Mouse (Mus musculus): ENCODE results near the gene Mybl2. TPM values are rescaled to one million over a fixed set of nuclear protein-coding genes. Genes with fewer than 3 reads are reported as not detected.

Gene Mybl2
- total and polyA plus RNA-seq, 2 experiments, result 0.09 to 0.31 TPM

DNA sequence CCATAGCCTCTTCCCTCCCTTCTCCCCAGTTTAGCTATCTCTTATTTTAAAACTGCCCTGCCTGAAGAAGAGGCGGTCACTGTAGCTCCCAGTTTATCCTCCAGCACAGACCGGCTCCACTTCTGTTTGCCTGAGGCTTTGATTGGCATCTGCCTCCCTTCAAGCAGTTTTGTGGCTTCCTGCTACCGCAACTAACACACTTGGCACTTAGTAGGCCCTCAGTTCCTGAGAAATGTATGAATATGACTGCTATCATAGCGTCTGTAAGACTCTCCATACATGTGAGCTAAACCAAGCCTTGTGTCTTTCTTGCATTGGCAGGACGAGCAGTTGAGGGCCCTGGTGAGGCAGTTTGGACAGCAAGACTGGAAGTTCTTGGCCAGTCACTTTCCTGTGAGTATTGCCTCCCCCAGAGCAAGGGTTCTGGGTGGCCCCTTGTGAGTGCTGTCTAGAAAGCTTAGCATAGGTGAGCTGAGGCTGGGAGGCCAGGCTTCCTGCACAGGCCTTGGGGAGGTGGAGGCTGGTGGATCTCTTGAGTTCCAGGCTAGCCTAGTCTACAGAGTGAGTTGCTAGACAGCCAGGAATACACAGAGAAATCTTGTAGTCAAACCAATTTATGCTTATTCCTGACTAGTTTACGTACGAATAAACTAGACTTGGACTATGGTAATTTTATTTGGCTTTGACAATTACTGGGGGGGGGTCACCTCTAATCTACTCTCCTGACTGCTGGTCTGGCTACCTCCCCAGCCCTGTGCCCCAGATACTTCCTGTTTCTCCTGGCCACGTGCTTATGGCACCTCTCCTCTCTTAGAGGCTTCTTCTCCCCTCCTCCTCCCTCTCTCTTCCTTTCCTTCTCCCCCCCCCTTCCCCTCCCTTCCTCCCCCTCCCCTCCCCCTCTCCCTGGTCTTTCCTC, 7.0 kb downstream of the Mybl2 start:
- H3K27ac ChIP-seq (replicated peaks; ENCODE audit: insufficient read depth, low read depth, low read length), result no peak overlapping the region
- no peaks in the 10 kb centered on the region for H3K79me2 ChIP-seq (ENCODE audit: control insufficient read depth, insufficient read depth, low read length)
- no peaks in the 10 kb centered on the region for H3K27me3 ChIP-seq (ENCODE audit: control insufficient read depth, insufficient read depth, low read length)
- H3K9ac ChIP-seq (ENCODE audit: low read depth, low read length), result no peak overlapping the region
- no peak overlapping the region for H3K4me3 ChIP-seq (ENCODE audit: insufficient read depth, low read depth, low read length)
- no peaks in the 10 kb centered on the region for H3K4me1 ChIP-seq (ENCODE audit: control insufficient read depth, insufficient read depth, low read length)
- TF ChIP-seq POLR2A (IDR thresholded peaks at IDR 0.05; ENCODE audit: extremely low read depth, insufficient read depth, low read length) (no peak), CTCF (IDR thresholded peaks at IDR 0.05; ENCODE audit: low read depth, low read length) (no peak)
- no peaks in the 10 kb centered on the region for H3K36me3 ChIP-seq (ENCODE audit: control insufficient read depth, insufficient read depth, low read length)
- WGBS, result 79% methylated on average over 8 of the region's 8 CpGs
- no peak for DNase-seq (ENCODE audit: extremely low read depth, low read depth, low spot score)

DNA sequence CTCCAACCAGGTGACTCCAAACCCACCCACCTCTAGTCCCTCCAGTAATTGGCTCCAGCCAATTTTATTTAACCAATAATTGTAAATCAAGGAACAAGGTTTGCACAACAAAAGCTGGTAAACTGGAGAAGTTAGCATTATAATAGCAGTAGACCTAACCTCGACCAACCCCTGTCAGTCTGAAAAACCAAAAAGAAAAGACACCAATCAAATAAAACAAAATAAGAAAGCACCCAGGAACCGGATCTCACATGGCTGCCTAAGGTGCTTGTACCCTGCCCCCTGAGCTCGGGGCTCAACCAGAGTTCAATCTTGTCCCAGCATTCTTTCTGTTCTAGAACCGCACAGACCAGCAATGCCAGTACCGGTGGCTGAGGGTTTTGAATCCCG, 7.6 kb downstream of the Mybl2 start:
- TF ChIP-seq POLR2A (IDR thresholded peaks at IDR 0.05; ENCODE audit: extremely low read depth, insufficient read depth, low read length) (no peak), CTCF (IDR thresholded peaks at IDR 0.05; ENCODE audit: low read depth, low read length) (no peak)
- Histone ChIP-seq H3K27ac (replicated peaks; ENCODE audit: insufficient read depth, low read depth, low read length) (no peak overlapping the region), H3K9ac (ENCODE audit: low read depth, low read length) (no peak overlapping the region), H3K79me2 (ENCODE audit: control insufficient read depth, insufficient read depth, low read length) (no peaks in the 10 kb centered on the region), H3K4me3 (ENCODE audit: insufficient read depth, low read depth, low read length) (no peak overlapping the region), H3K27me3 (ENCODE audit: control insufficient read depth, insufficient read depth, low read length) (no peaks in the 10 kb centered on the region), H3K36me3 (ENCODE audit: control insufficient read depth, insufficient read depth, low read length) (no peaks in the 10 kb centered on the region), H3K4me1 (ENCODE audit: control insufficient read depth, insufficient read depth, low read length) (no peaks in the 10 kb centered on the region)
- WGBS, result 92% methylated on average over 6 of the region's 6 CpGs
- DNase-seq (ENCODE audit: extremely low read depth, low read depth, low spot score), result no peak

DNA sequence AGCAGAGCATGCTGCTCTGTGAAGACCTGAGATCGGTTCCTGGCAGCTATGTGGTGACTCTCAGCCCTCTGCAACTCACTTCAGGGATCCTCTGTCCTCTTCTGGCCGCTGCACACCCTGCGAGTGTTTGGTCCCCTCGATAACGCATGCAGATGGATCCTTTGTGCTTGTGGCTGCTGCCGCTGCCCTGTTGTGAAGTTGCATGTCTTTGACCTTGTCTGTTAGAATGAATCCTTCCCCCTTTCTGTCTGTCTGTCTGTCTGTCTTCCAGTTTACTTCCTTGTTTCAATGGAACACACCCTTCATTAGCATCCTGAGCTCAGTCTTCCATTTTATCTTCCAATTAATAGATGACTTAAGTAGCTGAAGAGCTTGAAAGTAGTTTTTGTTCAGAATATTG, 11.8 kb downstream of the Mybl2 start:
- Histone ChIP-seq H3K9ac (ENCODE audit: low read depth, low read length) (no peak overlapping the region), H3K36me3 (ENCODE audit: control insufficient read depth, insufficient read depth, low read length) (no peaks in the 10 kb centered on the region), H3K27me3 (ENCODE audit: control insufficient read depth, insufficient read depth, low read length) (no peaks in the 10 kb centered on the region), H3K27ac (replicated peaks; ENCODE audit: insufficient read depth, low read depth, low read length) (no peak overlapping the region), H3K4me1 (ENCODE audit: control insufficient read depth, insufficient read depth, low read length) (no peaks in the 10 kb centered on the region), H3K79me2 (ENCODE audit: control insufficient read depth, insufficient read depth, low read length) (no peaks in the 10 kb centered on the region), H3K4me3 (ENCODE audit: insufficient read depth, low read depth, low read length) (no peak overlapping the region)
- no peak for DNase-seq (ENCODE audit: extremely low read depth, low read depth, low spot score)
- WGBS, result 92% methylated on average over 6 of the region's 6 CpGs
- no peak for TF ChIP-seq POLR2A (IDR thresholded peaks at IDR 0.05; ENCODE audit: extremely low read depth, insufficient read depth, low read length)
- TF ChIP-seq CTCF (IDR thresholded peaks at IDR 0.05; ENCODE audit: low read depth, low read length), result no peak

DNA sequence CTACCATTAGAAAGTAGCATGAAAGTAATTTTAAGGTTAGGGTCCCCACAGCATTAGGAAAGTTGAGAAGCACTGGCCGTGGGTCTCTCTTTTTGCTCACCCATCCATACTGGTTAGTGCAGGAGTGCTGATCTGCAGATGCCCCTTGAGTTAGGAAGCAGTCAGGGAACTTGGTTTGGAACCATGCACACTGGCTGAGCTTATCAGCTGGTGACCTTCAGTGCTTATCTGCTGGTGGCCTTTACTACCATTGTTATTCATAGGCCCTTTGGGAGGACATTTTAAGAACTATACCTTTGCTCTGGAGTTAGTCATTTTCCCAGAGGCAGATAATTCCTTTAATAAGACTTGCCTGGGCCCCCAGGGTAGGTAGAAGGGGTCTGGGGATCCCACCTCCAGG, 12.7 kb downstream of the Mybl2 start:
- Histone ChIP-seq H3K36me3 (ENCODE audit: control insufficient read depth, insufficient read depth, low read length) (no peaks in the 10 kb centered on the region), H3K27ac (replicated peaks; ENCODE audit: insufficient read depth, low read depth, low read length) (no peak overlapping the region), H3K27me3 (ENCODE audit: control insufficient read depth, insufficient read depth, low read length) (no peaks in the 10 kb centered on the region), H3K4me1 (ENCODE audit: control insufficient read depth, insufficient read depth, low read length) (no peaks in the 10 kb centered on the region), H3K79me2 (ENCODE audit: control insufficient read depth, insufficient read depth, low read length) (no peaks in the 10 kb centered on the region), H3K4me3 (ENCODE audit: insufficient read depth, low read depth, low read length) (no peak overlapping the region), H3K9ac (ENCODE audit: low read depth, low read length) (no peak overlapping the region)
- no peak for DNase-seq (ENCODE audit: extremely low read depth, low read depth, low spot score)
- 97% methylated on average over 1 of the region's 1 CpGs for WGBS
- TF ChIP-seq CTCF (IDR thresholded peaks at IDR 0.05; ENCODE audit: low read depth, low read length) (no peak), POLR2A (IDR thresholded peaks at IDR 0.05; ENCODE audit: extremely low read depth, insufficient read depth, low read length) (no peak)

DNA sequence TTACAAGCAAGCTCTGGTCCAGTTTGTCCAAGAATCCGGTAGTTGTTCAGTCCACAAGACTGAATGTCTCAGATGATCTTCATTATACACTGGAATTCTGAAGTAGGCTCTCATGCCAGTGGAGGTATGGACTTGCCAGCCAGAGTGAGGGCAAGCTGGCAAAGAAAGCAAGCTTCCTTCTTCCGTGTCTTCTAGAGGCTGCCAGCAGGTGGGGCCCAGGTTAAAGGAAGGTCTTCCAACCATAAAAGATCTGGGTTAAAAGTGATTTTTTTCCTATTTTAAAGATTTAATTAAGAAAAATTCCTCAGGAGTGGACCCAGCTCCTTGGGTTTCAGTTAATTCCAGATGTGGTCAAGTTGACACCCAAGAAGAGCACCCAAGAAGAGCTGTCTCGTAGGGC, 15.7 kb downstream of the Mybl2 start:
- WGBS, result 88% methylated on average over 3 of the region's 3 CpGs
- TF ChIP-seq POLR2A (IDR thresholded peaks at IDR 0.05; ENCODE audit: extremely low read depth, insufficient read depth, low read length) (no peak), CTCF (IDR thresholded peaks at IDR 0.05; ENCODE audit: low read depth, low read length) (no peak)

DNA sequence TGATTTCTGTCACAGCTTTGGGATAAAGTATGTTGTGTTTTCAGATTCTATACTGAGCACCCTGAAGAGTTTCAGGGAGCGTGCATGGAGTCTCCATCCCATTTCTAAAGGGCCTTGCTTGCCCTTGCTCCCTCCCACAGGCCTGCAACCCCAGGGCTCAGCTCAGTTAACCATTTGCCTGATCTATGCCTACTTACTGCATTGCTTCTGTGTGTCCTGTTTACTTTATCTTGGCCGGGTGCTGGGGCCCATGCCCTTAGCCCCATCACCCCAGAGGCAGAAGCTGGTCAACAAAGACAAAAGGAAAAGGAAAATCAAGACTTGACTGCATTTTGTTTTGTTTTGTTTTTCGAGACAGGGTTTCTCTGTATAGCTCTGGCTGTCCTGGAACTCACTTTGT, 17.1 kb downstream of the Mybl2 start:
- TF ChIP-seq POLR2A (IDR thresholded peaks at IDR 0.05; ENCODE audit: extremely low read depth, insufficient read depth, low read length) (no peak), CTCF (IDR thresholded peaks at IDR 0.05; ENCODE audit: low read depth, low read length) (no peak)
- 36% methylated on average over 3 of the region's 3 CpGs for WGBS

More for the DNA sequence above, 15.7 kb downstream of the Mybl2 start:
- no peak for DNase-seq (ENCODE audit: extremely low read depth, low read depth, low spot score)
- H3K27ac ChIP-seq (replicated peaks; ENCODE audit: insufficient read depth, low read depth, low read length), result no peak overlapping the region
- no peaks in the 10 kb centered on the region for H3K4me1 ChIP-seq (ENCODE audit: control insufficient read depth, insufficient read depth, low read length)
- no peak overlapping the region for H3K9ac ChIP-seq (ENCODE audit: low read depth, low read length)
- H3K4me3 ChIP-seq (ENCODE audit: insufficient read depth, low read depth, low read length), result no peak overlapping the region
- no peaks in the 10 kb centered on the region for H3K27me3 ChIP-seq (ENCODE audit: control insufficient read depth, insufficient read depth, low read length)
- H3K36me3 ChIP-seq (ENCODE audit: control insufficient read depth, insufficient read depth, low read length), result no peaks in the 10 kb centered on the region
- H3K79me2 ChIP-seq (ENCODE audit: control insufficient read depth, insufficient read depth, low read length), result no peaks in the 10 kb centered on the region

More for the DNA sequence above, 17.1 kb downstream of the Mybl2 start:
- Histone ChIP-seq H3K79me2 (ENCODE audit: control insufficient read depth, insufficient read depth, low read length) (no peaks in the 10 kb centered on the region), H3K4me3 (ENCODE audit: insufficient read depth, low read depth, low read length) (no peak overlapping the region), H3K27ac (replicated peaks; ENCODE audit: insufficient read depth, low read depth, low read length) (no peak overlapping the region), H3K36me3 (ENCODE audit: control insufficient read depth, insufficient read depth, low read length) (no peaks in the 10 kb centered on the region), H3K9ac (ENCODE audit: low read depth, low read length) (no peak overlapping the region), H3K4me1 (ENCODE audit: control insufficient read depth, insufficient read depth, low read length) (no peaks in the 10 kb centered on the region), H3K27me3 (ENCODE audit: control insufficient read depth, insufficient read depth, low read length) (no peaks in the 10 kb centered on the region)
- no peak for DNase-seq (ENCODE audit: extremely low read depth, low read depth, low spot score)

All from liver, adult 2 months (tissue).